Mouse (Mus musculus) frontal cortex, postnatal 25 days (tissue): Measurements from ENCODE around the gene Olfr298.

Experiments used
- DNase-seq, 2 experiments: peaks; one replicate each; pipeline ENCODE4 v3.0.0; 2022; ENCODE audit warnings: low spot score in 2 of 2

The Olfr298 gene

DNA sequence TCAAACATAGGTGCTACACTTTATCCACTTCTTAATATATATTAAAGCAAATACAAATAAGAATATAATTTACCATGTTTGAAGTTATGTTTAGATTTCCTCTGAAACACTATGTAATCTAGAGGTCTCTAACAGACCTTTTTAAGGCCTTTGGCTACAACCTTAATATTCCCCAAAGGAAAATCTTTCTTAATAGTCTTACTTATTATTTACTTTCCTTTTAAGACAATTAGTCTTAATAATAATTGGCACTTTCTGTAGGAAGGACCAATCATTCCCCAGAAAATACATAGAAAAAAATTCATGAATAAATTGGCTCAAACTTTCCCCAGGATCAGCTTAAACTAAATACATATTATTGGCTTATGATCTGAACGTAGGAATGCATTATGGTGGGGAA, at the start of gene Olfr298:
Gene Olfr298 (minus strand): TSS at position 101 of the 400 bp plus-strand sequence.
- no peak for DNase-seq

- DNase-seq: no peak
These were observed 27.4 kb upstream of the Olfr298 start, which contains the start of gene Olfr297 for GRCm38 (mm10) chr7:86519668-86520067. Gene Olfr297, plus strand, starts transcription at chr7:86519968.

GRCm38 (mm10) chr7:86459621-86460020, 32.7 kb downstream of the Olfr298 start, which contains the start of gene Olfr299:
Gene Olfr299, plus strand, starts transcription at chr7:86459921.
- no peak for DNase-seq
